Mouse (Mus musculus) heart, postnatal 36 days (tissue): ENCODE measurements at regions not wholly inside any gene's neighbourhood (a gene's known extent, or its start where the extent isn't known, plus 50 kb on each side); places are given as distances from the start of the nearest gene placed in this dataset.

ENCODE experiments used
- DNase-seq, 2 experiments: peaks; one replicate each; pipeline ENCODE4 v3.0.0; 2021 to 2022
- intact Hi-C: fragments of 180-260 bp; cut with DNase I; formaldehyde crosslinking; loops from one replicate; pipeline ENCODE4 v1.15.1; 2025

DNA sequence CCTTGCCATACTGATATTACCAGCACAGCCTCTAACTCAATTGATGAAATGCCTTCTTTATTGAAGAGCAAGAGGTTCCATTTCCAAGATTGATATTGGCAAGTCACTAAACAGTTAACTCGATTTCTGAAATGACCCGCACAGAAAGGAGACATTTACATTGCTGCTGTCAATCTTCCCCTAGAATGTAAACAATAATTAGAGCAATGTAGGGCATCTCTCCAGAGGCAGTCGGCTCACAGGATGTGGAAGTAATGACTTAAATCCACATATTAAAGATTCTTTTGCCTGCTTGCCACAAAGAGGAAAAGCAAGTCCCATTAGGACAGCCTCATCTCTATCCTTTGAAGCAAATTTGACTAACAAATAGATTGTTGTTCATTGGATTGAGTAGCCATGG lies 261.0 kb upstream of the Nsun2 start:
- DNase-seq, result no peak
- intact Hi-C loops, result no loop called here

DNA sequence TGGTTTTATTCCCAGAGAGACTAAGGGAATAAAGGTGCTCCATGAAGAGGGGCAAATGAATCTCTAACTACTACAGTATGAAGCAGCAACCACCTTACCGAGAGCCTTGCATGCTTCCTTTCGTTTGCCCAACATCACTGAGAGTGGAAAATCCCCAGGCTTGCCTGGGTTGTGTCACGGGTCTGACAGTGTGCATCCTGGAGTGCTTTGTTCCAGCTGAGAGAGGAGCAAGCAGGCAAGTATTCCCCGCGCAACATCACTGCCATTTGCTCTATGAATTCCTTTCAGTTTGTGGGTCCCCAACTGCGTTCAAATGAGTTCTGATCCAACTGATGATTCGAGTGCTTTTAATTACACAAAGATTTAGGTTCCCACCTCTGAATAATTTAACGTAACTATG lies 253.9 kb upstream of the Nsun2 start:
- DNase-seq, result no peak
- intact Hi-C loops, result no loop called here

DNA sequence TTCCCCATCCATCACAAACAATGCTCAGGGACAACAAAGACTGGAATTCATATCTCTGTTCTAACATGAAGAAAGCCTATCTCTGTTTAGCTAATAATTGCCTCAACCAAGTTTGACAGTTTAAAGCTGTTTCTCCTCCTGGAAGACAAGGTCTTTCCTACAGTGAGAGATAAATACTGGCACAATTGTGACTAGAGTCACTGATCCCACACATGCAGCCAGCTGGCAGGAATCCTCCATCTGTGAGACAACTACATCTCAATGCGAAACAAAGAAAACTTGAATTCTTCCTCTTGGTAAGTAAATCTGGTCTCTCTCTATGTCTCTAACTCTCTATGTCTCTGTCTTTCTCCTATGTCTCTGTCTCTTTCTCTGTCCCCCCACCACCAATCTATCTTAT lies 239.1 kb upstream of the Nsun2 start:
- intact Hi-C loops, result no loop called here
- peak in 1 of 2 experiments; percentile 3 for DNase-seq

DNA sequence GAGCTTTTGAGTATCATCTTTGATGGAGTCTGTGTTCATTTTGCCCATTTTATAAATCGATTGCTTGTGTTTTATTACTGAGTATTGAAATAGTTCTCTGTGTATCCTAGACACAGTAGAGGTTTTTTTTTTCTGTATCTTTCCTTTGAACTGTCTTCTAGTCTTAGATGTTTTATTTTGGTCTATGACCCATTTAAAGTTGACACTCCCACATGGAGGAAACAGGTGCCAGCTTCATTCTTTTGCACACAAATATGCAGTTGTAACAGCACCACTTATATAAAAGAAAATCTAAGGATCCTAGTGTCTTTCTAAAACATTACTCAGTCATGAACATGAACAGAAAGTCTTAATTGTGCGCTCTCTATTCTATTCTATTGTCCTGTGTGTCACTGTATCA lies 230.2 kb upstream of the Nsun2 start:
- DNase-seq, result no peak
- intact Hi-C loops, result no loop called here

DNA sequence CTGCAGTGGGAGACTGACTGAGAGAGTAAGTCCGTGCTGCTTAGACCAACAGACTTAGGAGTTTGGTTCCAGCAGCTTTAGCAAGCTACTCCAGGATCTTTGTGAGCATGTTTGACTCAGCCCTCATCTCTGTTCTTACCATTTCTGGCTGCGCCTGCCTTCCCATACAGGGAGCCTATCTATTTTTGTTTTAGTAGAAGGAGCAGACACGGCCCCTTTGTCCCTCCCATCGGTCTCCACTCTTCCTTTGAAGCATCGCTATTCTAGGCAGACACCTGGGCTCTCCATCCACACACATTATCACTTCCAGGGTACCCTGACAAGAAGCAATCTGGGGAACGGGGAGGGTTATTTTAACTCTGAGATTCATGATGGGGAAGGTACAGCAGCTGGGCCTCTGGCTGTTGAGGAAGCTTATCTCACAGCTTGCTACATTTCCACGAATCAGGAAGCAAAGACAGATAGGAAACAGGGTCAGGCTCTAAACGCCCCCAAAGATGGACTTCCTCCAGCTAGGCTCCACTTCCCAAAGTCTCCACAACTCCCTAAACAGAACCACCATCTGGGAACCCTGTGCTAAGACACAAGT lies 203.0 kb upstream of the Nsun2 start:
- intact Hi-C loops, result no loop called here
- no peak for DNase-seq

DNA sequence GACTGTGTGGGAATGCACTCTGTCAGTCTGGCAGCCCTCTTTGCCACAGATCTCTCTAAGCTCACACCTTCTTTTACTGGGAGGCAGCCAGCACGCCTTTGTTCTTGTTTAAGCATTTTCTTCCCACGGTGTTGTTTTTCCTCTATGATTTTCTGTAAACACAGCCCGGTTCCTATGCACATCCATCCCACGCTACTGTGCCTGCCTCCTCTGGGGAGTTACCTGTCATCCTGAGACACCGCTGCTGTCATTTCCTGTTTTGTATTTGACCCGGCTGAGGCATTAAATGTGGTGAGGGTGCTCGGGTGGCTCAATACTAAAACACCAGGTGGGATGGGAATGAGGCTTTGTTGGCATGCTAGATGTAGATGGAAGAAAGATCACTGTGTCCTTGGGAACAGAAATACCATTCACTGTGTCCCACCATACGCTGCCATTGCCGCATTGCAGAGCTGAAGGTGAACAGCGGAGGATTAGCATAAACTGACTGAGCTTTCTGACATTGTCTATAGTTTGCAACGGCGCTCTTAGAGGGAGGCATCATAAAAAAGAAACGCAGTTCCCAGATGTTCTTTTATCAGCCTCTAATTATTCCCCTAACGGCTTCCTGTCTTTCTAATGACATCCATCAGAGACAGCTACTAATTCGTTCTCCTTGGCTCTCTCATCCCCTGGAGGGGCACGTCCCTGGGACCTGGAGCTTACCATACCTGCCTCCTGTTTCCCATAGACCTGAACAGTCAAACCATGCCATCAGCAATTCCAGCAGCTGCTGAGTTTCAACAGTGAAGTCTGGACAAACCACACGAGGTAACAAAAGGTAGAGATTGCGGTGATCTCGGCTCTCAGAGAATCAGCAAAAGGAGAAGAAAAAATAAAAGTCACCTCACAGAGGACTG lies 201.8 kb upstream of the Nsun2 start:
- DNase-seq, result no peak
- intact Hi-C loops, result no loop called here

DNA sequence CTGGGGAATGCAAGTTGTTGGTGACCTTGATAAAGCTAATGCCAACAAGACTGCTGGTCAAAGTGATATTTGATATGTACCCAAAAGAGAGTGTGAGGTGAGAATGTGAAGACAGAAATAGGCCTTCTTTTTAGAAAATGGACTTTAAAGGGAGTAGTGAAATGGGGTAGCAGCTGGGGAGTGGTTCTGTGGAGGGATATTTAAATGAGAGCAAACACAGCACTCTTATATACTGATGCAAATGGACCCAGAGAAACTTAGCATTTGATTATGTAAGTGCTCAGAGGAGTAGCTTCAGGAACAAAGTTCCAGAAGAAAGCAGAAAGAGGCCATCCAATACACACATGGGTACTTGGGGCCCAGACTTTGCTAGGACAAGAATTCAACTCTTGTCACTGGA lies 189.7 kb upstream of the Nsun2 start:
- intact Hi-C loops, result no loop called here
- no peak for DNase-seq

DNA sequence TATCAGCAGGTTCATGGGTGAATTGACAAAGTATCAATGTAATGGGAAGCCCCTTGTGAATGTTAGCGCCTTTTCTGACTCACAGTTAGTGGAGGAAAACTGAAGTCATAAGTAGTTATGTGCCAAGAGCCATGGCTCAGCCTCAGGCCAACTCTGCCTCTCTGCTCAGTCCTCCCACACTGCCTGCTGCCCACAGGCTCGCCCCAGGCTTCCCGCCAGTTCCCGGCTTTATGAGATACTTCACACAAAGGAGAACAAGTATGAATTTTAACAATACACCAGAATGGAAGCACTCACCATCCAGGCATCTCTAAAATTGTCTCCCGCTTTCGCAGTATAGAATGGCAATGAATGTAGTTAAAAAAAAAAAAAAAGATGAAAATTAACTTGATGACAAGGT lies 176.1 kb upstream of the Nsun2 start:
- DNase-seq, result no peak
- intact Hi-C loops, result no loop called here

DNA sequence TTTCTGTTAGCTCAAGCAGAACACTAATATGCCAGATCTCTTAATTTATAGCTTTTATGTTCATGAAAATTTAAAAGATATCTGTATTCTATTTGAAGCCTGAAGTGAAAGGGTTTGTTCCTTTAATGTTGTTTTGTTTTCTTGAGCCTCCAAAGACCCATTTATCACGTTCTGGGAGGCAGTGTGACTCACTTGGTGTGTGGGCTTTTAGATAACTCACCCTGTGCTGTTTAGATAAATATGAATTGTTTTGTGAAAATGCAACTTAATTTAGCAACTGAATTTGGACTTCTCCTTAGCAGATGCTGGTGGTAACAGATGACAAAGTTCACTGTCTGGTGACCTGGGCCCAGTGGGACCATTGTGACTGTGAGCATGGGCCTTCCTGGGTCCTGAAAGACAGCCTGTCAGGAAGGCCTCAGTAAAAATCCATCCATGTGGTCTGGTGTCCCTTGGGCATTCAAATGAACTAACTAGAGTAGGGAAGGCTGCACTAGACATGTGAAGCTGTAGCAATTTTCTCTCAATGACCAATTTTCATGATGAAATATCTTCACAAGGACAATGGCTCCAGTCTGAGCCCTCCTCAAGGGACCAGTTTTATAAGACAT lies 167.6 kb upstream of the Nsun2 start:
- intact Hi-C loops, result no loop called here
- DNase-seq, result no peak

DNA sequence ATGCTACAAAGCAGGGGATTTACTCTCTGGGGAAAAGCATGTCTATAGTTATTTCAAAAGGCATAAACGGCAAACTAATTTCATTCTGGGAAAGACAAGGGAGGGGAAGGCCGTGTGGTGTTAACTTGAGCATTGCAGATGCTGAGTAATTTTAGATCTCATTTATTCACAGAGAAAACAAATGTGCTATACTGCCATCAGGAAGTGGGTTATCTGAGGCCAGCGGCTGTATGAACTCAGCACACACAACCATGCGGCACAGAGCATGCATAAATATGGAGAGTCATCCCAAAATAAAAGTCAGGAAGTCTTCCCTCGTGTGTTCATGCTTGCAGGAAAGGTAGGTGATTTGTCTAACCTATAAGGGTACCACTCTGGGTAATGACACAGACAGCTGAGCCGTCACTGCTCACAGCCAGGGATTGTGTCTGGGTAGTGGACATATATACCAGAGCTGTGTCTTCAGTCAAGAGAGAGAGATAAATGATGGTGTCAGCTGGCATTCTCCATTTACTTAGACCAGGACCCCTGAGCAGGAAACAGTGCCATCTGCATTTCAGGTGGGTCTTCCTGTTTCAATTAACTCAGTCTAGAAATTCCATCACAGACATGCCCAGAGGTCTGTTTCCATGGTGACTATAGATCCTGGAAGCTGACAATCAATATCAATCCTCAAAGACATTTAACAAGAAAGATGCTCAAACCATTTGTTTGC lies 160.3 kb upstream of the Nsun2 start:
- intact Hi-C loops, result no loop called here
- no peak for DNase-seq

DNA sequence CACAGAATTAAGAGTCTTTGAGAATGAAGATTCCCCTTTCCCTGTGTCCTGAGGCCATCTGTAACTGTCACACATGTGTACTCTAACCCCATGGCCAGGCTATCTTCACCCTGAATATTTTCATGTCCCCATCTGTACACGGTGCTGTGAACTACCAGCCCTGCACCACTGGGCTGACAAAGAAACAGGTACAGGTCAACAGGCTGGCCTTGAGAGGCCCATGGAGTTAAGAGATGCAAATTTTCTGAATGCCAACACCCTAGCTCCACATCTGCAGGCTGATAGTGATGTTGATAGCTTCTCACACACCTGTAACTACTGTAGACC lies 159.8 kb upstream of the Nsun2 start:
- no peak for DNase-seq
- intact Hi-C loops, result no loop called here

DNA sequence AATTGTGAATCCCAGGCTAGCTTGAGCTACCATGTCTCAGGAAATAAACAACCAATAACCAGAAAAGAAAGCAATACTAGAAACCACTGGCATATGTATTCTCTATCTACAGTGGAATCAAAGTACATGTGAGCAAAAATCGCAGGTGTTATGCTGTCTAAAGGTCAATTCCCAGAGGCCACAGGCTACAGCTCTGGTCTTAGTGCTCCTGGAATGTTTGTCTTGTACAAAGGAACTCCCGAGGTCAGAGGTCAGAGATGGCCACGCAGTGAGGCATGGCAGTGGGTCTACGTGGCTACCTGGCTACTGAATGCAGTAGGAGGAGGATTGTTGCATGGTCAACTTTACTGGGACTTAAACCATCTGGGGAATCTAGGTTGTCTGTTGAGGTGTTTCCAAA lies 153.1 kb upstream of the Nsun2 start:
- no peak for DNase-seq
- intact Hi-C loops, result loop anchor here (5.0 kb wide), 1 partner anchor 107 kb away; no protein-coding TSS in a partner anchor

DNA sequence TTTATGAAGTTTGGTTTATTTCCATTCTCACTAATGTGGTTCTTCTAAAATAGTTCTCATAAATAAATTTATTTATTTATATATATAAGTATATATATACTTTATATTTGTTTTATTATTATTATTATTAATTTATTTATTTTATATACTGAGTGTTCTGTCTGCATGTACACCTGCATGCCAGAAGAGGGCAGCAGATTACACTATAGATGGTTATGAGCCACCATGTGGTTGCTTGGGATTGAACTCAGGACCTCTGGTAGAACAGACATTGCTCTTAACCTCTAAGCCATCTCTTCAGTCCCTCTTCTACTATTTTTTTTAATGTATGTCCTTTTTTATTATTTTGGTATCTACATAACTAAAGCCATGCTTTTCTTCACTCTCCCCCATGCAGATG lies 148.8 kb upstream of the Nsun2 start:
- intact Hi-C loops, result loop anchor here (2.0 to 5.0 kb wide), 2 partner anchors 76 to 103 kb away; no protein-coding TSS in a partner anchor

DNA sequence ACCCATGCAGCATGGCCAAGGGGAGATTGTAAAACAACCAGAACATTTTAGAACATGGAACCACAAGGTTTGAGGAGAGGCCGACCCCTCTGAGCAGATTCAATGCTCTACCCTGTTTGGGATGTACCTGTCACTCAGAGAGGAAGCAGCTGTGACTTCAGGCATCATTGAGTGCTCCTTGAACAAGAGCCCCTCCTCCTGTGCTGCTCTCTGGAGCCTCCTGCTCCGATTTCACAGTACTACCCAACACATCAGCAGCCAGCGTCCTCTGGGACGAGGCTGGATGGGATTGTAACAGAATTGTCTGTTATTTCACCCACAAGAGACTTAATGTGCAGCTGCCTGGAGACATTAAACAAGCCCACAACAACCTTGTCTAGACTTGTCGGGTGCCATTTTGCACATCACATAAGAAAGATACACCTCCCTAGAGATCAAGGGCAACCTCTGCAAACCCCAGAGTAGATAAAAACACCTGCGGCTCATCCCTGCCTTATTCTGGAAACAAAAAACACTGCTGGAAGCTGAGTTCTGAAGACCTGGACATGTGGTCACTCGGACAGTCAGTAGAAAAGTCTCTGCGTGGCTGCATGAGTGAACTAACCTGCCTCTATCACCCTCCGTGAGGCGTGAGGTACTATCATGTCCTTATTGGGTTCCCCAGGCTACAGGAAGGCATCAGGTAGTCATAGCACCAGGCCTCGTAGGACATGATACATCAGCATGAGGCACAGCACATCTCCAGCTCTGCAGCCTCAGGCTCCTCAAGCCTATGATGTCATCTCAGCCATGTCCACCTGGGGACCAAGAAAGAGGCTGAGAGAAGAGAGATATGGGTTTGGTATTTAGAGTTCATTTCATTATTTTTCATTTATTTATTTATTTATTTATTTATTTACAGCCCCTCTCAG lies 140.4 kb upstream of the Nsun2 start:
- intact Hi-C loops, result no loop called here
- DNase-seq, result no peak

More for the DNA sequence above, 148.8 kb upstream of the Nsun2 start:
- DNase-seq, result no peak

DNA sequence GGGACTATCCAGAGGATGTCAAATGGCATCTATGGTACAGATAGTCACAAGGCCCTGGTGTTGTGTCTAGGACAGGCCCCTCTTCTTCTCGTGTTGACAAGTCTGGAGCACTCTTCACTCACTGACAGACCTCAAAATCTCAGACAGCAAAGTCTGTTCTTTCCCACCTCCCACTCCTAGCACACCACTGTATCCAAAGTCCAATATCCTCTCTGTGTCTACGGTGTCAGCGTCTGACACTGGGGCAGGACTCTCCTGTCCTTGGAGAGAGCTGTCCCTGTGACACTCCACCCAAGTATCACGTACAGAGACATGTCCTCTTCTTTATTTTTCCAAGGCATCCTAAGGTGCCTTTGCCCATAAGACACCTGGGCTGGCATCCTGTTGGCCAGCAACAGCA lies 139.0 kb upstream of the Nsun2 start:
- DNase-seq, result no peak
- intact Hi-C loops, result no loop called here

DNA sequence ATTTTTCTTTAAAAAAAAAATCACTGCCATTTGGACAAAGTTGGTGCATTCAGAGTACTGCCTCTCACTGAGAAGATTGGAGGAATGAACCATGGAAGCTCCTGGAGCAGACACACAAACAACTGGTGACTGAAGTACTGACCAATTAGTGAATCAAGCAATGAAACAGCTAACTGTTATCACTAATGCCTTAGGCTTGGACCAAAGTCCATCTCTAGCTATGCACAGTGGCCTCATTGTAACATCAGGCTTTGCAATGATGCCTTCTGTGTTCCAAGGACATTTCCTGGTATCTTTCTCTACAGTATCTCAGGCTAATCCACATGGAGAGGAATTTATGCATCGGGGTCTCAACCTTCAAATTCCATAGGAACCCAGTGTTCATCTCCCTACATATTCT lies 123.2 kb upstream of the Nsun2 start:
- intact Hi-C loops, result no loop called here
- DNase-seq, result no peak

DNA sequence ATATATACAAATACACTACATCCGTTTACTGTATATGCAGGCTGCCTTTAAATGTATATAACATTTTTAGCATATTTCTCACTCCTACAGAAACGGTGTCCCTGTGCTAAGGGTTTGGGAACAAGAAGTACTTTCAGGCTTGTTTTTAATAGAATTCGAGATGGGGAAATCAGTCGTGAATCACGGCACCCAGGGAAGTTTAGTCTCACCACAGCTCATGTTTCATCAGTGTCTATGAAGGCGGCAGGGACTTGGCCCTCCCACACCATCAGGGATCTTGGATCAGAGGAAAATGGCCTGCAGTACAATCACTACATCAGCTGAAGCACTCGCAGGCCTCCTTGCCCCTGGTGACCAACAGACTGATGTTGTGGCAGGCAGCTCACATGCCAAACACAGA lies 118.7 kb upstream of the Nsun2 start:
- intact Hi-C loops, result no loop called here
- no peak for DNase-seq

DNA sequence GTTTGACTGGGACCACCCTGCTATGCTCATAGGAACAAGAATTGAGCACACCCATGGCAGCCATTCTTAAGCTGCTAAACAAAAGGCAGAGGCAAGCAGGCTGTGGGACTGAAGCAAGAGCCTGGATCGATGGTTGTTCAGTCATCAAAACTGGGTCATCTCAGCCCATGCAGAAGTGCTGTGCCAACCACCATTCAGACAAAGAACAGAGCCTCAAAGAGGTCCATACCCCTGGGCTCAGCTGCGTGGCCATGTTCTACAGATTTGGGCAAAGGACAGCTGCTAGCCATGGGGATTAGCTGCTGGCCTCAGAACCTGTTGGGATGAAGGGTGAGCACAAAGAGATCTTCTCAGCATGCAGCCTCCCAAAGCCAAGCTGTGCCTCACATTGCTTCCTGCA lies 116.8 kb upstream of the Nsun2 start:
- no peak for DNase-seq
- intact Hi-C loops, result no loop called here

DNA sequence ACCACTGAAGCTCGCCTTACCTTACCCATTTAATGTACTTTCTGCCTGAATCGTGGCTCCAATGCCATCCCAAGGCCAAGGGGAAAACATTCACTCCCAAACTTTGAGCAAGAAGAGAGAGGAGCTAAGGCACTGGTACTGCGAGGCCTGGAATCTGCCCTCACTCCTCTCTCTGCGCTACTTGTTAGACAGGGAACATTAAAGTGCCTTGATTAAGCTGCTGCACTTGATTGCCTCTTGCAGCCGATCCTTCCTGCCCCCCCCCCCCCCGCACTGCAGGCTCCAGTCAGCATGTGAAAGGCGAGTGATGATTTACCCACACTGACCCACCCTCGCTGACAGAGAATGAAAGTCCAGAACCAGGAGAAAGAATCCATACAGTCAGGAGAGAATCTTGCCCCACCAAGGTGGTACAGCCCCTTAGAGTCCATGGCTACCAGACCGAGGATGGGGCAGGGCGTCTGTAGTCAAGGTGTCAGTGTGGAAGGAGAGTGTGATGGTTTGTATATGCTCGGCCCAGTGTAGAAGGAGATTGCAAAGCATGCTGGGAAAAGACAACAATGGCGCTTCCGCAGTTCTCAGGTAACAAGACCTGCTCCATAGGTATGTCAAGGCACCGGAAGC lies 115.6 kb upstream of the Nsun2 start:
- DNase-seq, result no peak
- intact Hi-C loops, result no loop called here

DNA sequence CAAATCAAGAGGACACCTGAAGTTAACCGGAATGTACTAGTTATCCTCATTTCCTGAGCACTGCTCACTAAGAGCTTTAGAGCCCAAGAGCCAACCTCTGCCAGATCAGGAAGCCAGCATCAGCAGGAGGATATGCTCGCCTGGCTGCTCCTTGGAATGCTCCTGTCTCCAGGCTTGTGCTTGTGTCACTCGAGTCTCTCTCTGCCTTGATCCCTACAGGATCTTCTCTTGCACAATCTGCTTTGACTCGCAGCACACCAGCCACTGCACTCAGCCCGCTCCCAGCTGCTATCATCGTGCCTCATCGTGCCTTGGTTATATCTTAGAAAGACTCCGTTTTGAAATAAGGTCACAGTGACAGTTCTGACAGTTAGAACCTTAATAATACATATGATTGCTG lies 113.4 kb upstream of the Nsun2 start:
- no peak for DNase-seq
- intact Hi-C loops, result no loop called here
